ENCODE assay signal across 10 mouse cellular contexts in genomic region chr17:5000001-5000400, GRCm38 (mm10). TPM values are rescaled to one million over a fixed set of nuclear protein-coding genes. Genes with fewer than 3 reads are reported as not detected.
DNase-seq lines count a peak whose midpoint lies in the region; ATAC-seq and TF ChIP-seq lines count a peak whose summit lies in the region.
"Had no signal": no experiment of that assay in that cellular context is flagged by ENCODE, and none has a peak within 500 bp of the region (broad histone marks: within the 10 kb centered on the region; RNA-seq: fewer than 3 reads in every experiment).

No protein-coding gene starts in this region.

- no peak for ATAC-seq in lung, embryonic 14.5 days (ENCODE audit: insufficient read depth)
- ATAC-seq in forebrain, embryonic 15.5 days (replicated peaks): no peak
- no peak for ATAC-seq in limb, embryonic 12.5 days (ENCODE audit: insufficient number of reproducible peaks, insufficient read depth, low FRiP score, low TSS enrichment, low read depth)
- no peak for ATAC-seq in stomach, embryonic 15.5 days (ENCODE audit: insufficient read depth, low FRiP score, low read depth)
- ATAC-seq: Patski had no signal

- H3K4me2 ChIP-seq in lung, embryonic 14.5 days: peak overlapping the region; percentile 48
- peak overlapping the region; percentile 31 for H3K4me2 ChIP-seq in forebrain, embryonic 15.5 days (replicated peaks)
- H3K4me2 ChIP-seq in limb, embryonic 12.5 days: peak overlapping the region; percentile 50
- H3K4me2 ChIP-seq in stomach, embryonic 15.5 days: peak overlapping the region; percentile 35

- H3K9ac ChIP-seq in lung, embryonic 14.5 days: no peak overlapping the region; the same call in 1 of the 2 replicates
- H3K9ac ChIP-seq in forebrain, embryonic 15.5 days (replicated peaks): 0 out of 2 replicates have a peak overlapping the region, but pooled peaks have one; percentile 15
- no peak overlapping the region for H3K9ac ChIP-seq in limb, embryonic 12.5 days (replicated peaks)
- H3K9ac ChIP-seq in stomach, embryonic 15.5 days: no peak overlapping the region

- 0 out of 2 replicates have a peak overlapping the region, but pooled peaks have one; percentile 1 for H3K27ac ChIP-seq in lung, embryonic 14.5 days (ENCODE audit: low read depth)
- H3K27ac ChIP-seq in forebrain, embryonic 15.5 days (replicated peaks): no peak overlapping the region
- 0 out of 2 replicates have a peak overlapping the region, but pooled peaks have one; percentile 12 for H3K27ac ChIP-seq in limb, embryonic 12.5 days
- H3K27ac ChIP-seq in stomach, embryonic 15.5 days: no peak overlapping the region

- H3K27me3 ChIP-seq in lung, embryonic 14.5 days (ENCODE audit: insufficient read depth, low read length): no peaks in the 10 kb centered on the region
- H3K27me3 ChIP-seq in forebrain, embryonic 15.5 days: no peaks in the 10 kb centered on the region
- H3K27me3 ChIP-seq in limb, embryonic 12.5 days: no peaks in the 10 kb centered on the region
- no peaks in the 10 kb centered on the region for H3K27me3 ChIP-seq in stomach, embryonic 15.5 days (replicated peaks)
- H3K27me3 ChIP-seq: Patski had no signal

- H3K4me3 ChIP-seq in lung, embryonic 14.5 days (ENCODE audit: low read depth, low read length): peak overlapping the region; percentile 14
- no peak overlapping the region for H3K4me3 ChIP-seq in lung, adult 2 months (replicated peaks; ENCODE audit: extremely low read depth, low read depth, low read length)
- peak overlapping the region; percentile 28 for H3K4me3 ChIP-seq in forebrain, embryonic 15.5 days
- peak overlapping the region; percentile 22 for H3K4me3 ChIP-seq in limb, embryonic 12.5 days (replicated peaks)
- peak overlapping the region; percentile 12; the same call in 1 of the 2 replicates for H3K4me3 ChIP-seq in stomach, embryonic 15.5 days (replicated peaks)

- TF ChIP-seq POLR2A in lung, adult 2 months (IDR thresholded peaks at IDR 0.05; ENCODE audit: borderline replicate concordance, extremely low read depth, low read depth, low read length): no peak

- H3K9me3 ChIP-seq in lung, embryonic 14.5 days (ENCODE audit: low read depth, low read length): no peaks in the 10 kb centered on the region
- H3K9me3 ChIP-seq in forebrain, embryonic 15.5 days: no peaks in the 10 kb centered on the region
- H3K9me3 ChIP-seq in limb, embryonic 12.5 days: no peaks in the 10 kb centered on the region
- H3K9me3 ChIP-seq in stomach, embryonic 15.5 days: no peaks in the 10 kb centered on the region

- TF ChIP-seq CTCF in lung, embryonic 14.5 days (IDR thresholded peaks at IDR 0.05; ENCODE audit: low read depth): no peak
- no peak for TF ChIP-seq CTCF in lung, adult 2 months (IDR thresholded peaks at IDR 0.05; ENCODE audit: insufficient read depth, low read length)

- WGBS in lung, embryonic 14.5 days: 44% methylated on average over 10 of the region's 10 CpGs
- 48% methylated on average over 10 of the region's 10 CpGs for WGBS in lung, adult 2 months
- 52% methylated on average over 10 of the region's 10 CpGs for WGBS in forebrain, embryonic 15.5 days
- WGBS in limb, embryonic 12.5 days: 44% methylated on average over 10 of the region's 10 CpGs
- 41% methylated on average over 10 of the region's 10 CpGs for WGBS in stomach, embryonic 15.5 days

- H3K4me1 ChIP-seq in lung, embryonic 14.5 days (ENCODE audit: insufficient read depth): peaks cover 42% of the 10 kb centered on the region
- H3K4me1 ChIP-seq in lung, adult 2 months (ENCODE audit: control insufficient read depth, insufficient read depth, low read length): peaks cover 16% of the 10 kb centered on the region
- peaks cover 64% of the 10 kb centered on the region for H3K4me1 ChIP-seq in forebrain, embryonic 15.5 days
- peaks cover 60% of the 10 kb centered on the region for H3K4me1 ChIP-seq in limb, embryonic 12.5 days (replicated peaks)
- H3K4me1 ChIP-seq in stomach, embryonic 15.5 days: peaks cover 36% of the 10 kb centered on the region

- DNase-seq in lung, embryonic 14.5 days: no peak
- DNase-seq in lung, adult 2 months: no peak
- DNase-seq in urinary bladder, adult 18-20 months (ENCODE audit: low spot score in 2 of 2): no peak
- DNase-seq in spleen, adult 12 weeks (ENCODE audit: low spot score): no peak
- DNase-seq: cerebellum, adult 8-10 months; gastrocnemius, postnatal 25 days had no signal

- H3K36me3 ChIP-seq in lung, embryonic 14.5 days (ENCODE audit: insufficient read depth): no peaks in the 10 kb centered on the region
- no peaks in the 10 kb centered on the region for H3K36me3 ChIP-seq in forebrain, embryonic 15.5 days
- no peaks in the 10 kb centered on the region for H3K36me3 ChIP-seq in limb, embryonic 12.5 days
- no peaks in the 10 kb centered on the region for H3K36me3 ChIP-seq in stomach, embryonic 15.5 days

RNA-seq across cellular contexts. Expression of gene Arid1b, which starts 5.9 kb away (rescaled TPM):
- 17.3 and 17.4 TPM in 2 replicates for polyA plus RNA-seq in lung, embryonic 14.5 days (2014; fragmentation: Nextera tagmentation; extraction: Ambion mirVana)
- polyA plus RNA-seq in lung, adult 2 months (2012; rRNA removed): 60.1 and 60.4 TPM in 2 replicates
- polyA plus RNA-seq in forebrain, embryonic 15.5 days (2015; fragmentation: Nextera tagmentation; extraction: Ambion mirVana): 14.8 TPM in 2 replicates
- polyA plus RNA-seq in limb, embryonic 12.5 days (2016; fragmentation: Nextera tagmentation; extraction: Ambion mirVana): 17.8 and 18.2 TPM in 2 replicates
- polyA plus RNA-seq in stomach, embryonic 15.5 days (2015; fragmentation: Nextera tagmentation; extraction: Ambion mirVana): 11.2 and 11.4 TPM in 2 replicates

Comparison
In these comparisons a context has a peak if more than half of its experiments do, and no peak if none do; other contexts are left out.
1. H3K27ac ChIP-seq: peak in lung, embryonic 14.5 days (single experiment) and limb, embryonic 12.5 days (single experiment); none in forebrain, embryonic 15.5 days (single experiment) and stomach, embryonic 15.5 days (single experiment).
2. Peak in every context shown above with its lines, with median percentiles within 50 percentile points of each other: H3K4me2 ChIP-seq.